Mouse (Mus musculus): ENCODE measurements around the gene Atp5d.
A peak's percentile ranks its signal among the peaks of the same experiment; 100 is the strongest.

The Atp5d gene

DNA sequence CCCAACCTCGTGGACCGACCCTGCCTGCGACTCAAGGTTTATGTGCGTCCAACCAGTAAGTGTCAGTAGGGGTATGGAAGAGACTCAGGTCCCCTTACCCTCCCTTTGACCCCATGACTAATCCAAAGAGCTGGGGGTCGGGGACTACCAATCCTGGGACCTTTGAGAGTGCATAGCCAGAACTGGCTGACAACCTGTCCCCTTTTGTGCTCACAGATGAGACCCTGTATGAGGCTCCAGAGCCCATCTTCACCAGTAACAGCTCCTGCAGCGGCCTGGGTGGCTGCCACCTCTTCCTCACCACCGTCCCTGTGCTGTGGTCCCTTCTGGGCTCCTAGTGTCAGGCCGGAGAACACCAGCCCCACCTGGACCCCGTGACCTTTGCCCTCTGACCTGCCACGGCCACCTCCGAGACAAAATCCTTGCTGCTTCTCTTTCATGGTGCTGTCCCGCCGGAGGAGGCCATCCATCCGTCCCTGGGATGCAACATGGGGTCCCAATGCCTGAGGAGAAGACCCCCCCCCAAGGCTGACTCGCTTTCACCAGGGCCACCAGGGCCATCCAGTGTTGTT lies 50.1 kb downstream of the Atp5d start:
- DNase-seq: no peak

DNA sequence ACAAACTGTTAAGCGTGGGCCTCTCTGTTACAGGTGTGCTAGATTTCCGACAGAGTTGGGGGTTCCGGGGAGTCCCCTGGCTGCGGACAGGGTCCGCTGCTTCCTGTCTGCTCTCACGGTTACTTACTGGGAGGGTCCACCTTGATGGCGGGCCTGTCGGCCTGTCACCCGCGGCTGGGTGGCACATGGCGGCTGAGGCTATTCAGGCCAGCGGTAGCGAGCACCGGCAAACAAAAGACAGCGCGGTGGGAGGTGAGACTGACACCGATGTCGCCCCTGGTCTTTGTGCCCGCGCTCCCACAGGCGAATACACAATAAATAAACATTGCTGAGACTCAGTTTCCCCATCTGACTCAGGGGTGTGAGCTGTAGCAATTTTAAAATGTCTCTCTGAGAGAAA lies 51.6 kb downstream of the Atp5d start:
- DNase-seq: no peak

GRCm38 (mm10) chr10:80190491-80191051 lies 52.1 kb downstream of the Atp5d start:
- peak; percentile 48 to 62 for DNase-seq

- DNase-seq: peak in 1 of 2 experiments; percentile 14
Observed at GRCm38 (mm10) chr10:80193976-80194375, 55.5 kb downstream of the Atp5d start.

DNA sequence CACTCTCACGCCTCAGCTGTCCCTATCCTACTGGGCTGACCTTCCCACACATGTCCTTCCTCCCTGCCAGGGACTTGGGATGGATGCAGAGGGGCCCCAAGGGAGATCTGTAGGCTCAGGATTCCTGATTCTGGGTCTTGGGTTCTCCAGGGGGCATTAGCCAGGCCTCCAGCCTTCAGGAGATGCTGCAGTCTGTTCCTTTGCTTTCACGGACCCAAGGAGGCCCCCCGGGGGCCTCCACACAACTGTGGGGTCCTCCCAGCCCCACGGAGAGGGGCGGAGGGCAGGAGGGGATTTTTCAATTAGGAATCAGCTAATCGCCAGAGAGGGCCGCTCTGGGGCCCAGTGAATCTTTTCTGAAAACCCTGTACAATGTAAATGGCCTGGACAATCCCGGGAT lies 56.0 kb downstream of the Atp5d start:
- peak in 1 of 2 experiments; percentile 15 for DNase-seq

All from lung, postnatal 4 days (tissue).